Mouse (Mus musculus) olfactory bulb, adult 2 months (tissue): Measurements from ENCODE around the gene Srsf7.

Source experiments
- CTCF ChIP-seq: fragments of 200-500 bp; IDR thresholded peaks from 2 replicates; pipeline ENCODE4 v1.5.1; 2012; ENCODE audit warnings: low read depth, mild to moderate bottlenecking, low read length, moderate library complexity; ENCODE audit not compliant: insufficient read depth
- POLR2A ChIP-seq: fragments of 200-500 bp; IDR thresholded peaks from 2 replicates; pipeline ENCODE4 v1.6.1; 2012; ENCODE audit warnings: mild to moderate bottlenecking, low read depth, low read length, moderate library complexity; ENCODE audit not compliant: insufficient read depth

- TF ChIP-seq CTCF, result no peak
- TF ChIP-seq POLR2A, result no peak
Measured at GRCm38 (mm10) chr17:80255208-80255607, 48.1 kb upstream of the Srsf7 start.
